Mouse (Mus musculus): ENCODE measurements around the gene Large2.

- no peak for TF ChIP-seq POLR2A (IDR thresholded peaks at IDR 0.05; ENCODE audit: low read depth, low read length)
- no peak for TF ChIP-seq CTCF (IDR thresholded peaks at IDR 0.05; ENCODE audit: borderline replicate concordance, insufficient read depth, low read length)
Measured at GRCm38 (mm10) chr2:92375788-92376187, 1.1 kb upstream of the Large2 start.

Measured in embryonic fibroblast, embryonic 13.5 days (primary cell).